Mouse (Mus musculus) embryo, embryonic 11 days (tissue): ENCODE data around the gene Capn15.

Experiments
- DNase-seq: peaks from one replicate; pipeline ENCODE4 v3.0.0-alpha.2; 2015

Capn15 gene

GRCm38 (mm10) chr17:25985306-25986294 is at the start of gene Capn15:
Gene Capn15 (minus strand): TSS chr17:25985796.
- DNase-seq = peak; percentile 98

GRCm38 (mm10) chr17:26032037-26032436 is 46.4 kb upstream of the Capn15 start:
- DNase-seq = no peak

GRCm38 (mm10) chr17:26031583-26031982 is 46.0 kb upstream of the Capn15 start:
- DNase-seq = no peak

GRCm38 (mm10) chr17:26028261-26028660 is 42.7 kb upstream of the Capn15 start:
- DNase-seq = no peak

- no peak for DNase-seq
Observed at GRCm38 (mm10) chr17:26024674-26025073, 39.1 kb upstream of the Capn15 start.

GRCm38 (mm10) chr17:26023966-26024365 is 38.4 kb upstream of the Capn15 start:
- no peak for DNase-seq

GRCm38 (mm10) chr17:26023181-26023580 is 37.6 kb upstream of the Capn15 start:
- DNase-seq = no peak

- no peak for DNase-seq
Observed at GRCm38 (mm10) chr17:26021728-26022341, 36.2 kb upstream of the Capn15 start.

GRCm38 (mm10) chr17:26020848-26021347 is 35.3 kb upstream of the Capn15 start:
- no peak for DNase-seq

- DNase-seq = no peak
Observed at GRCm38 (mm10) chr17:26018388-26018787, 32.8 kb upstream of the Capn15 start.

GRCm38 (mm10) chr17:26017949-26018348 is 32.4 kb upstream of the Capn15 start:
- DNase-seq = no peak

GRCm38 (mm10) chr17:26017021-26017420 is 31.4 kb upstream of the Capn15 start:
- DNase-seq = no peak

GRCm38 (mm10) chr17:26013711-26014110 is 28.1 kb upstream of the Capn15 start:
- DNase-seq = no peak

- peak; percentile 84 for DNase-seq
Observed at GRCm38 (mm10) chr17:26011841-26012460, 26.4 kb upstream of the Capn15 start.

GRCm38 (mm10) chr17:26009540-26009939 is 23.9 kb upstream of the Capn15 start:
- DNase-seq = peak; percentile 87

- no peak for DNase-seq
Observed at GRCm38 (mm10) chr17:26008787-26009186, 23.2 kb upstream of the Capn15 start.

GRCm38 (mm10) chr17:26008331-26008730 is 22.7 kb upstream of the Capn15 start:
- DNase-seq = no peak

- no peak for DNase-seq
Observed at GRCm38 (mm10) chr17:26007646-26008045, 22.1 kb upstream of the Capn15 start.

GRCm38 (mm10) chr17:26005731-26006450 is 20.3 kb upstream of the Capn15 start:
- no peak for DNase-seq

- no peak for DNase-seq
Observed at GRCm38 (mm10) chr17:26004711-26005110, 19.1 kb upstream of the Capn15 start.

- no peak for DNase-seq
Observed at GRCm38 (mm10) chr17:26003864-26004263, 18.3 kb upstream of the Capn15 start.

- DNase-seq = no peak
Observed at GRCm38 (mm10) chr17:25998425-25998824, 12.8 kb upstream of the Capn15 start.

- no peak for DNase-seq
Observed at GRCm38 (mm10) chr17:25993489-25993888, 7.9 kb upstream of the Capn15 start.
